Mouse (Mus musculus): Measurements from ENCODE around the gene 1700030K09Rik. TPM values are rescaled to one million over a fixed set of nuclear protein-coding genes. Genes with fewer than 3 reads are reported as not detected.

Gene 1700030K09Rik
- total RNA-seq, 2 experiments from 2014 or later: 4.6 to 5.4 TPM

GRCm38 (mm10) chr8:72500521-72500931 lies 56.8 kb downstream of the 1700030K09Rik start:
- DNase-seq: peak; percentile 51 to 75
- intact Hi-C loops (cut with DNase I): no loop called here

- no peak for DNase-seq
- intact Hi-C loops (cut with DNase I): no loop called here
These were observed 60.5 kb downstream of the 1700030K09Rik start for GRCm38 (mm10) chr8:72504137-72504536.

GRCm38 (mm10) chr8:72504637-72505314 lies 61.1 kb downstream of the 1700030K09Rik start:
- peak in 1 of 2 experiments; percentile 37 for DNase-seq
- intact Hi-C loops (cut with DNase I): no loop called here

GRCm38 (mm10) chr8:72507505-72507904 lies 63.8 kb downstream of the 1700030K09Rik start:
- intact Hi-C loops (cut with DNase I): no loop called here
- DNase-seq: no peak

Small RNAs within 50 kb of the gene (microRNA-seq; reads per million reads assigned to microRNA genes)
- 0.95 to 1.7 reads per million in 2 experiments for gene Mir7068

Other genes with a start within 250 kb of the 1700030K09Rik start
- gene Cib3, start 231.0 kb upstream of the 1700030K09Rik start, total RNA-seq (2021): not detected
- gene Gm11034, start 230.2 kb upstream of the 1700030K09Rik start, total RNA-seq (2021): not detected
- 10 to 100 TPM; 24.9 to 27.5 TPM for gene Fam32a, start 224.2 kb upstream of the 1700030K09Rik start, total RNA-seq (2021)
- gene Ap1m1, start 203.9 kb upstream of the 1700030K09Rik start, total RNA-seq (2021): 10 to 100 TPM; 62.3 to 66.6 TPM
- gene Gm10282, start 138.6 kb upstream of the 1700030K09Rik start, total RNA-seq (2021): 10 to 100 TPM; 15.9 to 19.4 TPM
- 10 to 100 TPM; 69.7 to 82.8 TPM for gene Klf2, start 124.8 kb upstream of the 1700030K09Rik start, total RNA-seq (2021)
- 10 to 100 TPM; 49.9 to 52.4 TPM for gene Eps15l1, start 22.4 kb upstream of the 1700030K09Rik start, total RNA-seq (2021)
- gene Calr3, start within 50 bp of the 1700030K09Rik start, total RNA-seq (2021): 1 to 10 TPM; 4.3 to 4.7 TPM
- 10 to 100 TPM; 45.9 to 55.4 TPM for gene Cherp, start 31.3 kb downstream of the 1700030K09Rik start, total RNA-seq (2021)
- gene Slc35e1, start 48.7 kb downstream of the 1700030K09Rik start, total RNA-seq (2021): 10 to 100 TPM; 32.8 to 34.8 TPM
- 1 to 10 TPM; 9.3 to 9.9 TPM for gene Med26, start 104.4 kb downstream of the 1700030K09Rik start, total RNA-seq (2021)
- gene Smim7, start 127.2 kb downstream of the 1700030K09Rik start, total RNA-seq (2021): 100 to 1,000 TPM; 120 to 122 TPM
- gene Tmem38a, start 128.2 kb downstream of the 1700030K09Rik start, total RNA-seq (2021): 100 to 1,000 TPM; 281 to 299 TPM
- under 1 TPM; 0.82 to 0.89 TPM for gene Nwd1, start 202.8 kb downstream of the 1700030K09Rik start, total RNA-seq (2021)